Mouse (Mus musculus) 3T3-L1 (cell line): ENCODE measurements around the gene 1700019N19Rik.

Experiments
- DNase-seq: peaks from one replicate; pipeline ENCODE4 v3.0.0-alpha.2; 2015; ENCODE audit warnings: low read depth, low spot score

Gene 1700019N19Rik

GRCm38 (mm10) chr19:58808864-58809263 lies 14.6 kb upstream of the 1700019N19Rik start:
- DNase-seq, result no peak

- DNase-seq, result peak; percentile 84
These were observed 12.1 kb upstream of the 1700019N19Rik start for GRCm38 (mm10) chr19:58806364-58806763.

GRCm38 (mm10) chr19:58805191-58805779 lies 11.0 kb upstream of the 1700019N19Rik start:
- DNase-seq, result no peak

GRCm38 (mm10) chr19:58795114-58795669 lies 931 bp upstream of the 1700019N19Rik start:
- DNase-seq, result no peak

- no peak for DNase-seq
These were observed 5.1 kb downstream of the 1700019N19Rik start for GRCm38 (mm10) chr19:58789194-58789593.

GRCm38 (mm10) chr19:58783938-58784337 lies 10.3 kb downstream of the 1700019N19Rik start:
- no peak for DNase-seq

- no peak for DNase-seq
These were observed 12.7 kb downstream of the 1700019N19Rik start for GRCm38 (mm10) chr19:58781566-58781965.

GRCm38 (mm10) chr19:58776461-58776860 lies 17.8 kb downstream of the 1700019N19Rik start:
- DNase-seq, result no peak

GRCm38 (mm10) chr19:58767329-58767728 lies 26.9 kb downstream of the 1700019N19Rik start:
- no peak for DNase-seq

- DNase-seq, result peak; percentile 69
These were observed 31.3 kb downstream of the 1700019N19Rik start for GRCm38 (mm10) chr19:58762848-58763541.

GRCm38 (mm10) chr19:58762316-58762715 lies 31.9 kb downstream of the 1700019N19Rik start:
- no peak for DNase-seq

- DNase-seq, result no peak
These were observed 34.8 kb downstream of the 1700019N19Rik start, which contains the start of gene Pnliprp2 for GRCm38 (mm10) chr19:58759423-58759822. Gene Pnliprp2 (plus strand): TSS chr19:58759719.

- DNase-seq, result no peak
These were observed 35.4 kb downstream of the 1700019N19Rik start for GRCm38 (mm10) chr19:58758871-58759270.

GRCm38 (mm10) chr19:58751504-58751903 lies 42.8 kb downstream of the 1700019N19Rik start:
- DNase-seq, result no peak

- peak; percentile 4 for DNase-seq
These were observed 43.4 kb downstream of the 1700019N19Rik start for GRCm38 (mm10) chr19:58750822-58751221.

- no peak for DNase-seq
These were observed 46.7 kb downstream of the 1700019N19Rik start for GRCm38 (mm10) chr19:58747498-58748000.

GRCm38 (mm10) chr19:58743736-58744135 lies 50.5 kb downstream of the 1700019N19Rik start:
- DNase-seq, result no peak

- DNase-seq, result no peak
These were observed 51.5 kb downstream of the 1700019N19Rik start for GRCm38 (mm10) chr19:58742711-58743110.

- DNase-seq, result no peak
These were observed 53.2 kb downstream of the 1700019N19Rik start for GRCm38 (mm10) chr19:58741036-58741435.

GRCm38 (mm10) chr19:58738111-58738510 lies 56.1 kb downstream of the 1700019N19Rik start:
- no peak for DNase-seq
